Mouse (Mus musculus) small intestine, adult 2 months (tissue): ENCODE results near the gene Wnk2.

Source experiments
- CTCF ChIP-seq: fragments of 200-500 bp; IDR thresholded peaks from 2 replicates; pipeline ENCODE4 v1.5.1; 2012; ENCODE audit warnings: low read depth, mild to moderate bottlenecking, control low read depth, inconsistent platforms, low read length, moderate library complexity, mixed read lengths; ENCODE audit not compliant: insufficient replicate concordance, insufficient read length; ENCODE audit errors: extremely low read depth
- POLR2A ChIP-seq: fragments of 200-500 bp; IDR thresholded peaks from 2 replicates; pipeline ENCODE4 v1.6.1; 2012; ENCODE audit warnings: low read depth, mild to moderate bottlenecking, control low read depth, inconsistent platforms, low read length, moderate library complexity

- no peak for TF ChIP-seq POLR2A
- TF ChIP-seq CTCF: no peak
Observed at GRCm38 (mm10) chr13:49114116-49114515, 33.7 kb downstream of the Wnk2 start.
